Mouse (Mus musculus): ENCODE data around the gene Ncln. TPM values are rescaled to one million over a fixed set of nuclear protein-coding genes. Genes with fewer than 3 reads are reported as not detected.
"Not testable (repeated sequence)": the region's sequence is repeated elsewhere in the genome, so short reads cannot be mapped to it uniquely, and the experiment has no call there.

Ncln gene
- polyA plus RNA-seq, 1 experiment from 2014 or later, result 94.0 TPM

DNA sequence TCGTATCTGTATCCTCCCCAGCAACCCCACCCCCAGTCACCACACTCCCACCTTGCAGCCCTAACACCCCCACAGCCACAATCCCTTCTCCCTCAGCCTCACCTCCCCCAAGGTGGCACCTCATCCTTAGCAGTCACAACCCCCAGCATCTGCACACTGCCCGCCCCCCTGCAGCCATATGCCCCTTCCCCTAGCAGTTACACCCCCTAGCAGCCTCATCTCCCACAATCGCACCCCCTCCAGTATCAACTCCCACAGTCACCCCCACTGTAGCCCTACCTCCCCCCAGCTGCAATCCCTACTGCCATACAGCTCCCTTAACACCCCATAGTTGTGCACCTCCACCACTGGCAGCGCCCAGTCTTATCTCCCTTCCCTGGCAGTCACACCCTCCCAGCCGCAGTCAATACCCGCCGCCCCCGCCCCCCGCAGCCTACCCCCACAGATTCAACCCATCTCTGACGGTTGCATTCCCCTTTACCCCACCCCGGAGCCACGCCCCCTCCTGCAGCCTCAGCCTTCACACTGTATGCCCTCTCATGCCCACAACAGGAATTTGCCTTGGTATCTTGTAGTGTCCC is 39.1 kb downstream of the Ncln start:
- H3K4me3 ChIP-seq, result no peak overlapping the region
- H3K4me1 ChIP-seq, result peaks cover 17% of the 10 kb centered on the region
- no peak overlapping the region for H3K4me2 ChIP-seq
- ATAC-seq (ENCODE audit: insufficient number of reproducible peaks, low FRiP score, low TSS enrichment, low read depth), result no peak
- peaks cover 99% of the 10 kb centered on the region for H3K27me3 ChIP-seq
- no peaks in the 10 kb centered on the region for H3K36me3 ChIP-seq
- no peaks in the 10 kb centered on the region for H3K9me3 ChIP-seq
- H3K9ac ChIP-seq, result no peak overlapping the region
- 48% methylated on average over 12 of the region's 12 CpGs for WGBS
- H3K27ac ChIP-seq, result no peak overlapping the region

DNA sequence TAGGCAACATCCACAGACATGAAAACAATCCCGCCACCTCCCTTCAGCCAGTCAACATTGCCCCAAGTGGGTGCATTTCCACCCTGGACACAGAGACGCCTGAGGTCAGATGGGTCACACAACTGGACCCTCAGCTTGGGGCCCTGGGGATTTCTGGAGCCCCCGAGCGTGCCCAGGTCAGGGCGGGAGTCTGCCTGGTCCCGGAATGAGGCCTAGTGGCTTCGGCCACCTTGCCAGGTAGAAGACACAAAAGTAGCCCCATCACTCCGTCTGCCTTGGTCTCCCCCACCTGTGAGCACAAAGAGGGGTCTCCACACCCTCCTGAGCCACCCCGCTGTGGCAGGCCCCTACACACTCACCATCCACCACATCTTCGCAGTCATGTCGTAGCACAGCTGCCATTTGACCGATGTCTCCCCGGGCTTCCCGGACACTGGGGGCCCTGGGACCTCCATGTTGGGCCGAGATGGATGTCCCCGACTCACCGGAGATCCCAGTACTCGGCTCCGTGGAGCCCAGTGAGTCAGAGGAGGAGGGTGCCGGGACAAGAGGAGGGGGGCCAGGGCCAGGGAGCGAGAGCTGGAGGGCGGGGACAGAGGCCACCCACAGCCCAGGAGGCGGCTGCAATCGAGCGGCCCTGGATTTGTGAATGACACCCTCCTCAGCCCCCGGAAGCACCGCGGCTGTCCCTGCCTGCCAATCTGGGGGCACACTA is 40.9 kb downstream of the Ncln start, which contains the start of gene Nfic:
Gene Nfic (minus strand): TSS at position 455 of the 715 bp plus-strand sequence.
- no peak within 1 kb of the TSS for H3K9ac ChIP-seq
- WGBS, result 56% methylated on average over 28 of the region's 28 CpGs
- ATAC-seq (ENCODE audit: insufficient number of reproducible peaks, low FRiP score, low TSS enrichment, low read depth), result no peak

DNA sequence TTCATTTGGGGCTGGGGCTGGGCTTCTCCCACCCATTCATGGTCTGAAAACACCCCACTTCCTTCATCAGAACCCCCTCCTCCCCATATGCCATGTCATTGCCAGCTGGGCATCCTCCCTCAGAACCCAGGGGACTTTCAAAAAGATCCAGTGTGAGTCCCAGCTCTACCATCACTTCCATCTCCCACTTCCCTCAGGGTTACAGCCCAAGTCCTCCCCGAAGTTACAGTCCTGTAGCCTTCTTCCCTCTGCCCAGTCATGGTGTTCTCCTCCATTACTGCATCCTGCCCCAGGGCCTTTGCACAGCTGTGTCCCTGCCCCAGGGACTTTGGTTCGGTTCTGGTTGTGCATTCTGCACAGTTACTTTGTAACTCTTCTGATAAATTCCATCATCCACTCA is 42.1 kb downstream of the Ncln start:
- no peaks in the 10 kb centered on the region for H3K9me3 ChIP-seq
- no peak overlapping the region for H3K9ac ChIP-seq
- no peak overlapping the region for H3K27ac ChIP-seq
- no peak for ATAC-seq (ENCODE audit: insufficient number of reproducible peaks, low FRiP score, low TSS enrichment, low read depth)
- H3K36me3 ChIP-seq, result no peaks in the 10 kb centered on the region
- H3K27me3 ChIP-seq, result peaks cover 92% of the 10 kb centered on the region
- H3K4me2 ChIP-seq, result no peak overlapping the region
- peaks cover 11% of the 10 kb centered on the region for H3K4me1 ChIP-seq
- no peak overlapping the region for H3K4me3 ChIP-seq
- 72% methylated on average over 2 of the region's 2 CpGs for WGBS

More for the DNA sequence above, 40.9 kb downstream of the Ncln start, which contains the start of gene Nfic:
- no peak within 1 kb of the TSS for H3K27ac ChIP-seq
- H3K36me3 ChIP-seq, result no peaks in the 10 kb centered on the region
- H3K9me3 ChIP-seq, result no peaks in the 10 kb centered on the region
- H3K4me3 ChIP-seq, result no peak within 1 kb of the TSS
- peaks cover 99% of the 10 kb centered on the region for H3K27me3 ChIP-seq
- H3K4me1 ChIP-seq, result peaks cover 11% of the 10 kb centered on the region
- H3K4me2 ChIP-seq, result no peak within 1 kb of the TSS

DNA sequence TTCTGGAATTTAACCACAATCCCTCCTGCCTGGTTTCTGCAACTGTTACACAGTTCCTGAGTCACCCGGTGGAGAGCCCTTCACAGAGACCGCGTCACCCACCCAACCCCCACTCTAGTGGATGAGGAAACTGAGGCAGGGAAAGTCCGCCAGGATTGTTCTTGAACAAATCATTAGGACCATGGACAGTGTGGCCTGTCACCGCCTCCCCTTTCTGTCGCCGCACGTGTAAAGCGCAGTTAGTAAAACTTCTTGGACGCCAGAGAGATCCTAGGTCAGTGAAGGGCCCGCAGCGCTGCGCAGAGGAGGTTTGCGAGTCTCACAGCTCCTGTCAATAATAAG is 43.3 kb downstream of the Ncln start:
- Histone ChIP-seq H3K27me3 (peaks cover 83% of the 10 kb centered on the region), H3K27ac (no peak overlapping the region), H3K9ac (no peak overlapping the region), H3K4me1 (peaks cover 11% of the 10 kb centered on the region), H3K36me3 (no peaks in the 10 kb centered on the region), H3K4me2 (no peak overlapping the region), H3K4me3 (no peak overlapping the region), H3K9me3 (no peaks in the 10 kb centered on the region)
- 2% methylated on average over 14 of the region's 14 CpGs for WGBS
- ATAC-seq (ENCODE audit: insufficient number of reproducible peaks, low FRiP score, low TSS enrichment, low read depth), result no peak

DNA sequence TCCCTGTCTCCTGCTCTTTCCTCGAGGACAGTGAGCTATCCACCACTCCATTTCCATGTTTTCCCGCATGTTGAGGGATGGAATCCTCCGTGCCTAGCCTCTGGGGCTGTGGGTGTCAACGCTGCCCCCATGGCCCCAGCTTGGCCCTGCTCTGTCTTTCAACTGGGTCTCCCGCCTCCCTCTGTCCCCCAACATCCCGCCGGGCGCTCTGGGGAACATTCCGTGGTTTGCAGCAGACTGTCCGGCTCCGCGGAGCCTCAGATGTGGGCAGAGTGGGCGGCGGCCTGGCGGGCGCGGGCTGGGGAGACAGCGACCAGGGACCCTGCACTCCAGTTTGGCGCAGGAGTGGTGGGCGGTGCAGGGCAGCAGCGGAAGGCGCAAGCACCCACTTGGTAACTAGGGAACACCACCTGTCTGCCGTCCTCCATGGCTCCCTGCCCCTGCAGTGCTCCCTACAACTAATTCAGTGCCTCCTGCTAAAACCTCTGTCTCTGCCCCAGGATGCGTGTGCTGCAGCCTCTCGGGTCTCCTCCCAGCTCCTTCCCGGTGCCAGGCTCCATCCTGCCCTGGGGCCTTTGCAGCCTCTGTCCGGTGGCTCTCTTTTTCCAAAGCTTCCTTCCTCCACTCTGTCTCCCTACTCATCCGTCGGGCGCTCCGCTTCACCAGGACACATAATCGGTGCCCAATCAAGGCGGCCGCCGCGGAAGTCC is 43.8 kb downstream of the Ncln start:
- H3K4me2 ChIP-seq, result no peak overlapping the region
- WGBS, result 6% methylated on average over 35 of the region's 36 CpGs
- H3K27ac ChIP-seq, result no peak overlapping the region
- H3K27me3 ChIP-seq, result peaks cover 78% of the 10 kb centered on the region
- H3K9me3 ChIP-seq, result no peaks in the 10 kb centered on the region
- peaks cover 11% of the 10 kb centered on the region for H3K4me1 ChIP-seq
- no peaks in the 10 kb centered on the region for H3K36me3 ChIP-seq
- H3K4me3 ChIP-seq, result 0 out of 2 replicates have a peak overlapping the region, but pooled peaks have one; percentile 1
- no peak for ATAC-seq (ENCODE audit: insufficient number of reproducible peaks, low FRiP score, low TSS enrichment, low read depth)
- H3K9ac ChIP-seq, result no peak overlapping the region

DNA sequence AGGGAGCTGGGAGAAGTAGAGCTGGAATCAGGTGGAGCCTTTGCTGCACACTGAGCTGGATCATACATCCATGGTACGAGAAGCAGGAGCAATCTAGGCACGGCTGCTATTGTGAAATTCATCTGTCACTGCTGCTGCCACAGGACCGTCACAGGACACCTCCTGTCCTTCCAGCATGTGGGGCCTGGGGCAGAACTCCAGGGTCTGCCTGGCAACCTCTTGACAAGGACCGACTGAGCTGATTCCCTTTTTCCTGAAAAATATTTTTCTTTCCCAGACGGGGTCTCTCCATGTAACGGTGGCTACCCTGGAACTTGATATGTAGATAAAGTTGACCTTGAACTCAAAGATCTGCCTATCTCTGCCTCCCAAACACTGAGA is 44.8 kb downstream of the Ncln start:
- no peaks in the 10 kb centered on the region for H3K36me3 ChIP-seq
- no peak overlapping the region for H3K4me3 ChIP-seq
- no peak for ATAC-seq (ENCODE audit: insufficient number of reproducible peaks, low FRiP score, low TSS enrichment, low read depth)
- no peak overlapping the region for H3K27ac ChIP-seq
- H3K9me3 ChIP-seq, result no peaks in the 10 kb centered on the region
- H3K4me1 ChIP-seq, result peaks cover 11% of the 10 kb centered on the region
- peaks cover 68% of the 10 kb centered on the region for H3K27me3 ChIP-seq
- H3K4me2 ChIP-seq, result no peak overlapping the region
- no peak overlapping the region for H3K9ac ChIP-seq
- 64% methylated on average over 6 of the region's 6 CpGs for WGBS

DNA sequence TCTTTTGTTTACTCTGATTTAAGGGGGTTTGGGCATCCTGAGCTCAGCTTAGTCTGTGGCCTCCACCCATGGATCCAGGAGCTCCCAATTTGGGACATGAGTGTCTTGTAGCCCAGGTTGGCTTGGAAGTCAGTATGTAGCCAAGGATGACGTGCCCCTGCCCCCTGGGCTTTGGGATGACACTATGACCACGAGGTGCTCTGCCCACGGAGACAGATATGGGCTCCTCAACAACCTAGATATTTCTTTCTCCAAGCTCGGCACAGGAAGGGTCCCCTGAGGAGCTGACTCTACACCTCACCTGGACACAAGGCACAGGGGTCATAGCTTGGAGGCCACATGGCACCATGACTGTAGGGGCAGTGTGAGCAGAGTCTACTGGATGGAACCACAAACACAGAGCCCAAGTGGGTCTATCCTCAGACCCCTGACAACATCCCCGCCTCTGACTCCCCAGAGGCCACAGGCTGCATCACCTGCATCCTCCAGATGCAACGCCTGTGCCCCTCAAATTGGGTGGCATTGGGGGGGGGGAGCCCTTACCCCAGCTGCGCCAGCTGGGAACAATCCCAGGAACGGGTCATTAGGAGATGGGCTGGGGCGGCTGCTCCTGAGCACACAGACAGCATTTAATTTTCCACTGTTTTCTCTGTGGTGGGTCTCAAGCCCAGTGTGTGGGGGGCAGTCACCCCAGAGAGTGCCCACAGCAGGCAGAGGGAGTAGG is 45.4 kb downstream of the Ncln start:
- H3K9ac ChIP-seq, result no peak overlapping the region
- H3K27ac ChIP-seq, result no peak overlapping the region
- peaks cover 62% of the 10 kb centered on the region for H3K27me3 ChIP-seq
- H3K4me3 ChIP-seq, result no peak overlapping the region
- peaks cover 11% of the 10 kb centered on the region for H3K4me1 ChIP-seq
- ATAC-seq (ENCODE audit: insufficient number of reproducible peaks, low FRiP score, low TSS enrichment, low read depth), result no peak
- no peaks in the 10 kb centered on the region for H3K9me3 ChIP-seq
- 52% methylated on average over 9 of the region's 9 CpGs for WGBS
- no peaks in the 10 kb centered on the region for H3K36me3 ChIP-seq
- no peak overlapping the region for H3K4me2 ChIP-seq

DNA sequence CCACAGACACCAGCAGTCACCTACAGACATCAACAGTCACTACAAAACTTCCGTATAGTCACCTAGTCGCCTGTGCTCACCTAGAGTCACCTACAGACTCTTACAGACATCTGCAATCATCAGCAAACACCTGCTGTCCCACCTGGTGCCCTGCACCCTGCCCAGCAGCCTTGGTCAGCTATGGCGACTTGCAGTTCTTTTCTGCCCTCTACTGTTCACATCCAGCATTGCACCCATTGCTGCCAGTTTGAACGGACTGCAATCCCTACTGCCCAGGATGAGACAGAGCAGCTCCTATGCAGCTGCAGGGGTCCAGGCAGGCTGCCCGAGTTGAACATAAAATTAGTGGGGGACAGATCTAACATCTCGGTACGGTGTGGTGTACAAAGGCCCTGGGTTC is 46.1 kb downstream of the Ncln start:
- Histone ChIP-seq H3K27me3 (peaks cover 55% of the 10 kb centered on the region), H3K9me3 (no peaks in the 10 kb centered on the region), H3K4me3 (no peak overlapping the region), H3K27ac (no peak overlapping the region), H3K36me3 (no peaks in the 10 kb centered on the region), H3K4me1 (peaks cover 11% of the 10 kb centered on the region), H3K4me2 (no peak overlapping the region), H3K9ac (no peak overlapping the region)
- under 1% methylated on average over 7 of the region's 7 CpGs for WGBS
- no peak; the same call in 1 of the 2 replicates for ATAC-seq (ENCODE audit: insufficient number of reproducible peaks, low FRiP score, low TSS enrichment, low read depth)

DNA sequence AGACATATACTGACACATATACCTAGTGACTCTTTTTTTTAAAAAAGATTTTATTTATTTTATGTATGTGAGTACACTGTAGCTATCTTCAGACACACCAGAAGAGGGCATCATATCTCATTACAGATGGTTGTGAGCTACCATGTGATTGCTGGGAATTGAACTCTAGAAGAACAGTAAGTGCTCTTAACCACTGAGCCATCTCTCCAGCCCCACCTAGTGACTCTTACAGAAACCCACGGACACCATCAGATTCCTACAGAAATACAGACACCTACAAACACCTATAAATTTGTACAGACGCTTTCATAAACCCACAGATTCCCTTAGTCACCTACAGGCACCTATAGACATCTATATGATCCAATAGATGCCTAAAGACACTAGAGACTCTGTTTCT is 50.7 kb downstream of the Ncln start:
- 38% methylated on average over 2 of the region's 2 CpGs for WGBS
- H3K4me1 ChIP-seq; H3K27ac ChIP-seq; H3K9ac ChIP-seq; H3K4me3 ChIP-seq; H3K4me2 ChIP-seq; H3K36me3 ChIP-seq; ATAC-seq (ENCODE audit: insufficient number of reproducible peaks, low FRiP score, low TSS enrichment, low read depth); H3K9me3 ChIP-seq: not testable (repeated sequence)
- peaks cover 13% of the 10 kb centered on the region for H3K27me3 ChIP-seq

DNA sequence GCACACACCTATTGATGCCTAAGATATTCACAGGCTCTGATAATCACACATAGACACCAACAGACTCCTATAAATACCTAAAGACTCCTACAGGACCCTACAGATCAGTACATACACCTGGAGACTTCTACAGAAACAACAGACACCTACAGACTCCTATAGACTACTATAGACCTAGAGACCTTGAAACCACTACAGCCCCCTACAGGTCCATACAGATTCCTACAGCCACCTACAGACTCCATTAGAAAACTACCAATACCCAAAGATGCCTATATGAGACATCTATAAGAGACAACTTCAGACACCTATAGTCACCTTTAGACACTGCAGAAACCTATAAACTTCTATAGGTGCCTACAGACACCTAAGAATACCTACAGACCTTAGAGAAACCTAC is 55.2 kb downstream of the Ncln start:
- Histone ChIP-seq H3K27me3 (0 out of 2 replicates have a peak, but pooled peaks cover 3% of the 10 kb centered on the region), H3K9ac (no peak overlapping the region), H3K9me3 (no peaks in the 10 kb centered on the region), H3K36me3 (no peaks in the 10 kb centered on the region), H3K4me1 (no peaks in the 10 kb centered on the region), H3K4me2 (no peak overlapping the region), H3K27ac (no peak overlapping the region), H3K4me3 (no peak overlapping the region)
- no peak for ATAC-seq (ENCODE audit: insufficient number of reproducible peaks, low FRiP score, low TSS enrichment, low read depth)
